Mouse (Mus musculus) liver, postnatal 0 days (tissue): Measurements from ENCODE around the gene Osmr. TPM values are rescaled to one million over a fixed set of nuclear protein-coding genes. Genes with fewer than 3 reads are reported as not detected.

Source experiments
- ATAC-seq: fragments of 200-750 bp; cut with Nextera tagmentation; 2 replicates; pipeline ENCODE4 v1.8.0; 2017; ENCODE audit warnings: mild to moderate bottlenecking, moderate library complexity
- DNase-seq: peaks from one replicate; pipeline ENCODE4 v3.0.0-alpha.2; 2016
- H3K27ac ChIP-seq: fragments of 300-500 bp; sonication (generic); 2 replicates; pipeline ENCODE4 v1.5.1; 2014; ENCODE audit warnings: antibody characterized with exemption, moderate library complexity, mild to moderate bottlenecking, low read depth
- H3K27me3 ChIP-seq: fragments of 300-500 bp; sonication (generic); 2 replicates; pipeline ENCODE4 v1.6.1; 2014; ENCODE audit warnings: low read length, control low read depth, mixed read lengths; ENCODE audit not compliant: insufficient read depth
- H3K36me3 ChIP-seq: fragments of 300-500 bp; sonication (generic); replicated peaks from 2 replicates; pipeline ENCODE4 v1.6.1; 2014; ENCODE audit warnings: mild to moderate bottlenecking, control low read depth, low read length, moderate library complexity, mixed read lengths; ENCODE audit not compliant: insufficient read depth
- H3K4me1 ChIP-seq: fragments of 300-500 bp; sonication (generic); 2 replicates; pipeline ENCODE4 v1.6.1; 2014; ENCODE audit warnings: antibody characterized with exemption, mild to moderate bottlenecking, control low read depth; ENCODE audit not compliant: insufficient read depth
- H3K4me2 ChIP-seq: fragments of 300-500 bp; sonication (generic); 2 replicates; pipeline ENCODE4 v1.6.1; 2014; ENCODE audit warnings: low read depth, mild to moderate bottlenecking, low read length, moderate library complexity, mixed read lengths
- H3K4me3 ChIP-seq: fragments of 300-500 bp; sonication (generic); 2 replicates; pipeline ENCODE4 v1.5.1; 2014; ENCODE audit warnings: low read depth, low read length
- H3K9ac ChIP-seq: fragments of 300-500 bp; sonication (generic); replicated peaks from 2 replicates; pipeline ENCODE4 v1.6.1; 2014; ENCODE audit warnings: mild to moderate bottlenecking, moderate library complexity
- H3K9me3 ChIP-seq: fragments of 300-500 bp; sonication (generic); 2 replicates; pipeline ENCODE4 v1.6.1; 2016; ENCODE audit warnings: mild to moderate bottlenecking, control low read depth, low read length, mixed read lengths
- CTCF ChIP-seq: sonication (generic); IDR thresholded peaks from 2 replicates; pipeline ENCODE4 v1.5.1; 2016; ENCODE audit warnings: antibody characterized with exemption, low read depth
- EP300 ChIP-seq: IDR thresholded peaks from 2 replicates; pipeline ENCODE4 v1.6.1; 2016; ENCODE audit warnings: antibody characterized with exemption, low read depth, mild to moderate bottlenecking
- WGBS: fragments of 180-500 bp; shearing (Covaris S2); extraction: QIAGEN DNeasy Blood & Tissue Kit; methylation state at CpG from one replicate; pipeline ENCODE4 v1.1.7; 2014; ENCODE audit not compliant: insufficient replicate concordance; 5-methylcytosine and 5-hydroxymethylcytosine counted together
- polyA plus RNA-seq: library from polyadenylated mRNA; unstranded; fragments of >200 nt; fragmentation: Nextera tagmentation; extraction: Ambion mirVana; gene quantifications from 2 replicates; pipeline ENCODE4 v1.2.1, GENCODE M21; 2015

Gene Osmr
- polyA plus RNA-seq, 1 experiment from 2014 or later: 0.88 TPM

GRCm38 (mm10) chr15:6883816-6884215 is 9.0 kb upstream of the Osmr start:
- H3K36me3 ChIP-seq: no peaks in the 10 kb centered on the region
- 51% methylated on average over 5 of the region's 5 CpGs for WGBS

GRCm38 (mm10) chr15:6883091-6883490 is 8.3 kb upstream of the Osmr start:
- Histone ChIP-seq H3K4me2 (no peak overlapping the region), H3K27ac (no peak overlapping the region), H3K9ac (no peak overlapping the region), H3K4me1 (no peaks in the 10 kb centered on the region), H3K36me3 (no peaks in the 10 kb centered on the region), H3K4me3 (no peak overlapping the region), H3K27me3 (no peaks in the 10 kb centered on the region), H3K9me3 (no peaks in the 10 kb centered on the region)
- ATAC-seq (no peak), DNase-seq (no peak)
- no peak for TF ChIP-seq EP300
- no peak for TF ChIP-seq CTCF
- 40% methylated on average over 4 of the region's 4 CpGs for WGBS

More at GRCm38 (mm10) chr15:6883816-6884215, 9.0 kb upstream of the Osmr start:
- no peaks in the 10 kb centered on the region for H3K27me3 ChIP-seq
- H3K4me3 ChIP-seq: no peak overlapping the region
- H3K4me2 ChIP-seq: no peak overlapping the region
- H3K4me1 ChIP-seq: no peaks in the 10 kb centered on the region
- DNase-seq (peak; percentile 71), ATAC-seq (no peak)
- H3K27ac ChIP-seq: no peak overlapping the region
- TF ChIP-seq EP300 (no peak), CTCF (peak; percentile 68)
- H3K9me3 ChIP-seq: no peaks in the 10 kb centered on the region
- H3K9ac ChIP-seq: no peak overlapping the region

DNA sequence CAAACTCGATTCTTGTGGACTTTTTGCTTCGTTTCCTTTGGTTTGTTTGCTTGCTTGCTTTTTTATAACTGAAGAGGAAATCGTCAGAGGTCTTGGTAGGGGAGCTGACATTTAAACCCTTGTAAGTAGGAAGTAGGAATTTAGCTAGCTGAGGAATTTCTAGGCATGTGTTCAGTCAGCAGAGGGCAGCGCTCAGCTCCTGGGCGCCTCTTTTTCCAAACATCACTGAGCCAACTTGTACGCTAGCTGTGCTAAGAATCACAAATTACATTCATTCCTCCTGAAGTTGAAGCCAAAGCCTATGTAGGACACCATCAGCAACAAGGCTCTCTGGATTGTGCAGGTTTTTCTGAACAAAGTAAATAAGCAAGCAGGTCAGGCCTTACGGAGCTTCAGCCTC is 7.4 kb upstream of the Osmr start:
- Histone ChIP-seq H3K4me2 (no peak overlapping the region), H3K9me3 (no peaks in the 10 kb centered on the region), H3K27ac (no peak overlapping the region), H3K27me3 (no peaks in the 10 kb centered on the region), H3K4me3 (no peak overlapping the region), H3K9ac (no peak overlapping the region), H3K4me1 (no peaks in the 10 kb centered on the region), H3K36me3 (no peaks in the 10 kb centered on the region)
- ATAC-seq (no peak), DNase-seq (no peak)
- 24% methylated on average over 7 of the region's 7 CpGs for WGBS
- TF ChIP-seq EP300 (no peak), CTCF (peak; percentile 48)

DNA sequence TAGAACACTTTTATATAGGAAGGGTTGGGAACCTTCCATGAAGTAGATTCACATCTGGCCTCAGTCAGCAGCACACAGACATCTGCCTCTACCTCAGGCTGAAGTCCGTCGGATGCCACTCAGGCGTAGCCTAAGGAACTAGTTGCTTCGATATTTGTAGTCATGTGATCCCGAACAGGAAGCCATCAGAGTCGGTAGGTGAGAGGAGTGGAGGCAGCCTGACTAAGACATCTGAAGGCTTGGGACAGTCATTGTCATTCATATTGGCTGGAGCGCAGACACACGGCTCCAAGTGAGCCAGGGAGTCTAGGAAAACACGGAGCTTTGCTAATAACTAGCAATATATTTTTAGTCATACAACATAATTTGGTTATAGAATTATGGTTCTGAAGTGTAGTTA is 6.4 kb upstream of the Osmr start:
- no peak for ATAC-seq
- 76% methylated on average over 9 of the region's 9 CpGs for WGBS
- H3K9ac ChIP-seq: no peak overlapping the region

GRCm38 (mm10) chr15:6873807-6874600 is 765 bp downstream of the Osmr start:
- 2% methylated on average over 52 of the region's 52 CpGs for WGBS
- Histone ChIP-seq H3K36me3 (no peaks in the 10 kb centered on the region), H3K9ac (peak overlapping the region; percentile 48; the same call in 1 of the 2 replicates), H3K27ac (0 out of 2 replicates have a peak overlapping the region, but pooled peaks have one; percentile 34), H3K4me1 (0 out of 2 replicates have a peak, but pooled peaks cover 10% of the 10 kb centered on the region), H3K9me3 (no peaks in the 10 kb centered on the region), H3K4me3 (peak overlapping the region; percentile 48), H3K27me3 (peaks cover 20% of the 10 kb centered on the region), H3K4me2 (peak overlapping the region; percentile 68)
- peak; percentile 61 for DNase-seq
- TF ChIP-seq EP300 (no peak), CTCF (no peak)
- ATAC-seq: peak; percentile 54; the same call in 1 of the 2 replicates

More for the DNA sequence above, 6.4 kb upstream of the Osmr start:
- no peak overlapping the region for H3K4me3 ChIP-seq
- no peak for DNase-seq
- H3K27me3 ChIP-seq: 0 out of 2 replicates have a peak, but pooled peaks cover 3% of the 10 kb centered on the region
- no peaks in the 10 kb centered on the region for H3K36me3 ChIP-seq
- TF ChIP-seq EP300 (no peak), CTCF (no peak)
- no peaks in the 10 kb centered on the region for H3K9me3 ChIP-seq
- no peak overlapping the region for H3K4me2 ChIP-seq
- H3K27ac ChIP-seq: no peak overlapping the region
- H3K4me1 ChIP-seq: no peaks in the 10 kb centered on the region

DNA sequence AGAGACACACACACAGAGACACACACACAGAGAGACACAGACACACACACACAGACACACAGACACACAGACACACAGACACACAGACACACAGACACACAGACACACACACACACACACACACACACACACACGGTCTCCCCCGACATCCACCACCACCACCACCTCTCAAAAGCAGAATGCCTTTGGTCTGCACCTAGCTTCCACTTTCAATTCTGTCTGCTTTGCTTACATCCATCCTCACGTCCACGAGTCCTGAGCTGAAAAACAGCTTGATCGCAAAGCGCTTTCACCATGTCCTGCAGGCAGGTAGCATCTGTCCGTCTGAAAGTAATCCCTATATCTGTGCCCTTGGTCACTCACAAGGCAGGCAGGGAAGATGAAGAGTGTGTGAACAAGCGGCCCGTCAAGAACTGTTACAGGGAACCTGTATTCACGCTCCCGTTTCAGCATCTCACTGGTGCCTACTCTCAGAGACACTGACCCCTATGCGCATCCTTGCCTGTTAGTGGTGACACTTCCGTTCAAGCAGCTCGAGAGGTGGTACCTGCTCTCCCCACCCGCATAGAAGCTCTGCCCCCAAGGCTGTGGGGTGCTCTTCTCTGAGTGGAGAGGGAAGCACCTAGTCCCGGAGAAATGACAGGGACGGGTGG is 1.5 kb downstream of the Osmr start:
- 34% methylated on average over 17 of the region's 17 CpGs for WGBS
- Histone ChIP-seq H3K4me3 (peak overlapping the region; percentile 48), H3K27me3 (peaks cover 20% of the 10 kb centered on the region), H3K36me3 (no peaks in the 10 kb centered on the region), H3K9me3 (no peaks in the 10 kb centered on the region), H3K4me2 (peak overlapping the region; percentile 68), H3K27ac (0 out of 2 replicates have a peak overlapping the region, but pooled peaks have one; percentile 34), H3K4me1 (0 out of 2 replicates have a peak, but pooled peaks cover 10% of the 10 kb centered on the region), H3K9ac (peak overlapping the region; percentile 48; the same call in 1 of the 2 replicates)
- ATAC-seq (no peak), DNase-seq (no peak)
- TF ChIP-seq CTCF (no peak), EP300 (no peak)
